Mouse (Mus musculus) E14TG2a.4 (cell line): ENCODE measurements around the gene Rad54l2.

Source experiments
- CTCF ChIP-seq: conservative IDR thresholded peaks from 2 replicates; pipeline ENCODE4 v1.5.1; 2014; ENCODE audit warnings: low read length
- POU5F1 ChIP-seq: IDR thresholded peaks from 2 replicates; pipeline ENCODE4 v1.6.1; 2014; ENCODE audit warnings: low read length, borderline replicate concordance

- no peak for TF ChIP-seq CTCF
- TF ChIP-seq POU5F1, result no peak
Observed at GRCm38 (mm10) chr9:106754311-106754710, 34.7 kb downstream of the Rad54l2 start.
